Mouse (Mus musculus): ENCODE results near the gene Mars2. TPM values are rescaled to one million over a fixed set of nuclear protein-coding genes. Genes with fewer than 3 reads are reported as not detected.

Mars2 gene
- polyA plus RNA-seq, 1 experiment from 2014 or later: 4.0 TPM

DNA sequence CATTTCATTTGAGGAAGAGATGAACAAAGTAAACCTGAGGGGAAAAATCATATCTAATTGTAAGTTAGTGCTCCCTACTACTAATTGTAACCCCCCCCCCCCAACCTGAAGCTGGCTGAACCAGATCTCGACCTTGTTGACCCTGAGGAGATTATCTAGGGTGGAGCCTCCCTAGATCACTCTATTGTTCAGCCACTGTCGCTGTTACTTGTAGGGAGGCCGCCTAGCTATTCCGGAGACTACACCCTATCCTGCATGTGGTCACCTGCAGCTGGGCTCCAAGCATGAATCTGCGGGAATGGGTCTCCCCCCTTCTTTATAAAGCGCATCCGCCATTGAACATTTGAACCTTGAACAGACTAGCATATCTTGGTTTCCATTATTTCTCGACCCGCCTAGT lies 42.1 kb downstream of the Mars2 start:
- no peaks in the 10 kb centered on the region for H3K27me3 ChIP-seq (ENCODE audit: control insufficient read depth, insufficient read depth, low read length)
- no peak overlapping the region for H3K4me3 ChIP-seq (ENCODE audit: low read depth, low read length)
- no peaks in the 10 kb centered on the region for H3K9me3 ChIP-seq (ENCODE audit: control insufficient read depth, low read length)
- H3K4me1 ChIP-seq (ENCODE audit: control insufficient read depth, insufficient read depth, low read length): no peaks in the 10 kb centered on the region
- H3K36me3 ChIP-seq (ENCODE audit: control insufficient read depth, insufficient read depth, low read length): no peaks in the 10 kb centered on the region
- H3K4me2 ChIP-seq (ENCODE audit: low read depth, low read length): no peak overlapping the region
- WGBS: 73% methylated on average over 9 of the region's 9 CpGs
- no peak for ATAC-seq (ENCODE audit: low read depth)
- no peak overlapping the region for H3K9ac ChIP-seq (replicated peaks; ENCODE audit: low read depth, low read length)
- no peak overlapping the region for H3K27ac ChIP-seq (ENCODE audit: low read depth, low read length)

Other genes starting within 250 kb of the Mars2 start
- 332 and 341 TPM in 2 replicates for gene Sf3b1, start 209.7 kb upstream of the Mars2 start, polyA plus RNA-seq (2014; fragmentation: Nextera tagmentation; extraction: Ambion mirVana)
- gene Coq10b, start 184.4 kb upstream of the Mars2 start, polyA plus RNA-seq (2014; fragmentation: Nextera tagmentation; extraction: Ambion mirVana): 32.5 and 33.9 TPM in 2 replicates
- 245 and 250 TPM in 2 replicates for gene Hspe1, start 149.0 kb upstream of the Mars2 start, polyA plus RNA-seq (2014; fragmentation: Nextera tagmentation; extraction: Ambion mirVana)
- gene Hspd1, start 148.9 kb upstream of the Mars2 start, polyA plus RNA-seq (2014; fragmentation: Nextera tagmentation; extraction: Ambion mirVana): 230 and 233 TPM in 2 replicates
- 189 and 204 TPM in 2 replicates for gene Mob4, start 105.9 kb upstream of the Mars2 start, polyA plus RNA-seq (2014; fragmentation: Nextera tagmentation; extraction: Ambion mirVana)
- gene Rftn2, start 10.4 kb upstream of the Mars2 start, polyA plus RNA-seq (2014; fragmentation: Nextera tagmentation; extraction: Ambion mirVana): 10.1 and 12.1 TPM in 2 replicates
- gene Boll, start 126.3 kb downstream of the Mars2 start, polyA plus RNA-seq (2014; fragmentation: Nextera tagmentation; extraction: Ambion mirVana): not detected in 2 replicates
- gene Plcl1, start 168.7 kb downstream of the Mars2 start, polyA plus RNA-seq (2014; fragmentation: Nextera tagmentation; extraction: Ambion mirVana): 5.4 and 6.9 TPM in 2 replicates